Mouse (Mus musculus) megakaryocyte, embryonic 14.5 days (primary cell): ENCODE results near the gene Rps27l. TPM values are rescaled to one million over a fixed set of nuclear protein-coding genes. Genes with fewer than 3 reads are reported as not detected.

Source experiments
- H3K27me3 ChIP-seq: replicated peaks from 2 replicates; pipeline ENCODE3; 2012; ENCODE audit warnings: inconsistent platforms
- H3K36me3 ChIP-seq: replicated peaks from 2 replicates; pipeline ENCODE3; 2012; ENCODE audit warnings: low read length, inconsistent platforms, mixed read lengths
- H3K4me1 ChIP-seq: 2 replicates; pipeline ENCODE4 v1.6.1; 2012; ENCODE audit warnings: inconsistent platforms
- H3K4me3 ChIP-seq: replicated peaks from 2 replicates; pipeline ENCODE3; 2012; ENCODE audit warnings: moderate library complexity, mild to moderate bottlenecking, inconsistent platforms
- H3K9me3 ChIP-seq: 2 replicates; pipeline ENCODE4 v1.6.1; 2012; ENCODE audit warnings: inconsistent platforms
- FLI1 ChIP-seq: IDR thresholded peaks from 2 replicates; pipeline ENCODE4 v1.6.1; 2012; ENCODE audit warnings: low read length, inconsistent platforms, mixed read lengths
- GATA1 ChIP-seq: IDR thresholded peaks from 3 replicates; pipeline ENCODE4 v1.6.1; 2012; ENCODE audit warnings: mixed read lengths, low read length, inconsistent platforms, borderline replicate concordance
- polyA plus RNA-seq: library from polyadenylated mRNA; stranded (reverse); fragments of >175 nt; gene quantifications from 2 replicates; pipeline ENCODE4 v1.2.3, GENCODE M21; 2012; ENCODE audit warnings: low replicate concordance; ENCODE audit not compliant: insufficient read depth

Gene Rps27l
- polyA plus RNA-seq, 1 experiment: 219 TPM

DNA sequence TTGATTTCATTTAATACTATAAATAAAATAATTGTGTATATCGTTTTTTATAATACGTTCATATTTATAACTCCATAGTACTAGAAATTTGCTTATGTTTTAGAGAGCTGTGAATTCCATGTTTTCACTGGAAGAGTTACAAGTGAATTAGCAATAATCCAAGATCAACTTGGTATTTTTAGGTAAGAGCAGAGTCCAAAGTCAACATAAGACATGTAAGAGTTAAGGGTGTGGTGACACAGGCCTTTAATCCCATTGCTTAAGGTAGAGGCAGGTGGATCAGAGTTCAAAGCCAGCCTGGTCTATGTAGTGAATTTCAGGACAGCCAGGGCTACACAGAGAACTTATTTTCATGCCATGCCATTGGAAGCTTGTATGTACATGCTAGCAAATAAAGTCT lies 2.6 kb downstream of the Rps27l start:
- Histone ChIP-seq H3K4me1 (peaks cover 19% of the 10 kb centered on the region), H3K9me3 (no peaks in the 10 kb centered on the region), H3K4me3 (no peak overlapping the region), H3K27me3 (no peaks in the 10 kb centered on the region), H3K36me3 (peaks cover 24% of the 10 kb centered on the region)
- TF ChIP-seq FLI1 (no peak), GATA1 (no peak)

DNA sequence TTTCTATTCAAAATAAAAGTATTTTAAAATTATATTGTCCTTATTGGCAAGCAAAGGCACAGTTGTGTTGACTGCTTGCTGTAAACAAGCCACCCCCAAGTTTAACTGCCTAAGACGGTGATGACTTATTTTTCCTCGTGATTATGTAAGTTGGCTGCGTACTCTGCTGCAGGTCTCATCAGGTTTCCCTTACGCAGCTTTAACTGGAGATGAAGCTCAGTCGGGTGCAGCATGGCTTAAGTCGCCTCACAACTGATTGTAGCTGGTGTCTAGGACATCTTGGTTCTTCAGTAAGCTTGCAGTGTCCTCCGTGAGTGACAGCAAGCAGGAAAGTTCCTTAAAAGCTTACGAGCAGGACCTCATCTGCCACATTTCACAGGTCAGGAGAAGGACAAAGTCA lies 6.4 kb downstream of the Rps27l start:
- Histone ChIP-seq H3K27me3 (no peaks in the 10 kb centered on the region), H3K36me3 (peaks cover 38% of the 10 kb centered on the region), H3K4me1 (peaks cover 3% of the 10 kb centered on the region; the same call in 1 of the 2 replicates), H3K9me3 (no peaks in the 10 kb centered on the region), H3K4me3 (no peak overlapping the region)
- TF ChIP-seq GATA1 (no peak), FLI1 (no peak)

DNA sequence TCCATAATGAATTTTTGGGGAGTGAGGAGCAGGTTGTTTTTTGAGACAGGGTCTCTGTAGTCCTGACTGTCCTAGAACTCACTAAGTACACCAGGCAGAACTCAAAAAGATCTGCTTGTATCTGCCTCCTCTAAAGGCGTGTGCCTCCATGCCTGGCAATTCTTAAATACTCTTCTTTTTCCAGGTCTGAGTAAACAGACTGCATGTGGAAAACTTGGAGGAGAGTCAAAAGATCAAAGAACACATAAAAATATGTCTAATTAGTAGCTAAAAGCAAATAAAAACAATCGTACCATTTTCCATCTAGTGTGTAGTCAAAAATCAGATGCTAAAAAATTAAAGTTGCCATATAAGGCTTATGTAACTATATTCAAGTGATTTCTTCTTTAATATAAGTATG lies 7.0 kb downstream of the Rps27l start:
- H3K36me3 ChIP-seq: peaks cover 40% of the 10 kb centered on the region
- no peaks in the 10 kb centered on the region for H3K27me3 ChIP-seq
- no peak overlapping the region for H3K4me3 ChIP-seq
- no peaks in the 10 kb centered on the region for H3K9me3 ChIP-seq
- TF ChIP-seq GATA1 (no peak), FLI1 (no peak)
- peaks cover 3% of the 10 kb centered on the region; the same call in 1 of the 2 replicates for H3K4me1 ChIP-seq

DNA sequence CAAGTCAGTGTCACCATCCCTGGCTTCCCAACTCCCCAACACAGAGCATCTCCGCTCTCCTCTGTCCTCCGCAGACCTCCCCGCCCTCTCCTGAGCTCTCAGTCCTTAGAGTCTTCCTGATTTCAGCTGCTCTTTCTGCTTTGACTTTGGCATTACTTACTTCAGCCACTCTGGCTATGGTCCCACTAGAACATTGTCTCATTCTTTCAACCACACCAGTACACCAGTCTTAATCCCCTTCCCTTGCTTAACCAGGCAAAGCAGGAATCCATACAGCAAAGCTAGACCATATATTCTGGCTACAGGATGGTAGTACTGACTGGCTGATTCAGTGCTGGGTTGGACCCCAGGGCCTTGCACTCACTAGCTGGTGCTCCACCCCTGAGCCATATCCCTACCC lies 11.6 kb downstream of the Rps27l start:
- Histone ChIP-seq H3K4me1 (peaks cover 17% of the 10 kb centered on the region), H3K36me3 (peaks cover 33% of the 10 kb centered on the region)
- no peak for TF ChIP-seq FLI1
- TF ChIP-seq GATA1: no peak

DNA sequence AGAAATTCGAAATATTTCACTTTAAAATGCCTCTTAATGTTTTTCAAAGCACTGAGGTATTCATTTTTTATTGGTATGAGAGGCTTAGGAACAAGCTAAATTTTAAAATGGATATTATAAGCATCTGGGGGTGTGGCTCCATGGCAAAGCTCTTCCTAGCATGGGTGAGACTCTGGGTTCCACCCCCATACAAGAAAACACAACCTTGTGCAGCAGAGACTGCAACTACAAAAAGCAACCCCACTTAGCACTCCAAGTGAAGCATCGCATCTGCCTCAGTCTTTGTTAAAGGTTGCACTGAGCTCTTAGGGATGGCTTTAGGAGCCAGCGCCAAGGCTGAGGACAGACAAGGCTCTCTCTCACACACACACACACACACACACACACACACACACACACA lies 15.6 kb downstream of the Rps27l start:
- no peak for TF ChIP-seq GATA1
- TF ChIP-seq FLI1: no peak
- H3K4me3 ChIP-seq: no peak overlapping the region

More for the DNA sequence above, 11.6 kb downstream of the Rps27l start:
- H3K4me3 ChIP-seq: no peak overlapping the region
- H3K9me3 ChIP-seq: no peaks in the 10 kb centered on the region
- H3K27me3 ChIP-seq: no peaks in the 10 kb centered on the region

DNA sequence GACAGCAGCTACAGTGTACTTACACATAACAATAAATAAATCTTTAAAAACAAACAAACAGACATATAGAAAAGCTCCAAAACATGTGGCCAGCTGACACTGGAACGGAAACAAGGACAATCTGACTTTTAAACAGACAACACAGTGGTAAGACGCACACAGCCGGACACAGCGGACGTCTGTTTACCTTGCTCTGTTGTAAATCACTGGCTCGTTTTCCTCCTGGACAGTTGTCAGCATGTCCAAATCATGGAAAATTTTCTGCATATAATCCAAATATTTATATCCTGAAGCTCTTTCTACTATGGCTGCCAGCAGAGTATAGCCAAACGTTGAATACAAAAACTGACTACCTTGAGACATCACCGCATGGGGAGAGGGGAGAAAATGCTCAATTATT lies 21.6 kb downstream of the Rps27l start:
- Histone ChIP-seq H3K4me3 (no peak overlapping the region), H3K4me1 (peaks cover 5% of the 10 kb centered on the region; the same call in 1 of the 2 replicates), H3K27me3 (no peaks in the 10 kb centered on the region), H3K36me3 (peaks cover 67% of the 10 kb centered on the region), H3K9me3 (no peaks in the 10 kb centered on the region)
- TF ChIP-seq FLI1 (no peak), GATA1 (no peak)

More for the DNA sequence above, 15.6 kb downstream of the Rps27l start:
- Histone ChIP-seq H3K9me3 (no peaks in the 10 kb centered on the region), H3K4me1 (peaks cover 19% of the 10 kb centered on the region), H3K27me3 (no peaks in the 10 kb centered on the region), H3K36me3 (peaks cover 41% of the 10 kb centered on the region)

DNA sequence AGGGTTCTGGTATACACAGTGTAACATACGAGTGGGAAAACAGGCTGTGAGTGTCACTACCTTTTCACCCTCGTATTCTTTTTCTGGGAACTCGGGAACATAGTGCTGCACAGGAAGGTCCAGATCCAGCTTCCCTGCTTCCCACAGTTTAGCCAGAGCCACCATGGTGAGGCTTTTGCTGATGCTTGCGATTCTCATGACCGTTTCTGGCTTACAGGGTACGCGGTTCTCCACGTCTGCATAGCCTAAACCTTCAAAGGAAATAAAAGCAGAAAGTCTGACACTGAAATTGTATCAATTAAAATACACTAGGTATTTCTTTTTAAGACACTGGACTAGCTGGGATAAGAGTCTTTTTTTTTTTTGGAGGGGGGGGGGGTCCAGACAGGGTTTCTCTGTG lies 25.2 kb downstream of the Rps27l start:
- TF ChIP-seq FLI1 (no peak), GATA1 (no peak)
- peaks cover 60% of the 10 kb centered on the region for H3K36me3 ChIP-seq
- no peak overlapping the region for H3K4me3 ChIP-seq
- H3K27me3 ChIP-seq: no peaks in the 10 kb centered on the region
- peaks cover 16% of the 10 kb centered on the region for H3K4me1 ChIP-seq
- H3K9me3 ChIP-seq: no peaks in the 10 kb centered on the region

DNA sequence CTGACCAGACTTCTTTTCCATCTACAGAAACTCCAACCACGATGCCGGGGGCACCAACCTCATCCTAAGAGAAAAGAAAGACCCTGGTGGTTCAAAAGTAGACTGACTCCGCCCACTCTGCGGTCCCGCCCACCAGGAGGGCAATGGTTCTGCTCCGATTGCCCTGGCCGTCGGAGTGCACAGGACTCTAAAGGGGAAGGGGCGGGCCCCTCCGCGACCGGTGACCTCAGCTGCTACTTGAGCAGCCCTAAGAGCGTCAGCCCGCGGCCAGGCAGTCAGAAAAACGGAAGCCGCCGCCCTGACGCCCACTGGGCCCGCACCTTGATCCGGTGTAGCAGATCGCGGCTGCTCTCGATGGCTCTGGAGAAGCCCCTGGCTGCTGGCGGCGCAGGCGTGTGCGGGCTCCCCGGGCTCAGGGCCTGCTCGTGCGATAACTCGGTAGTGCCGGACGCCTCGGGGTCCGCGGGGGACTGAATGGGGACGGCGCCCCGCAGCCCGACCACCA lies 28.9 kb downstream of the Rps27l start:
- TF ChIP-seq GATA1 (no peak), FLI1 (no peak)
- peak overlapping the region; percentile 95 for H3K4me3 ChIP-seq
- H3K9me3 ChIP-seq: no peaks in the 10 kb centered on the region
- H3K27me3 ChIP-seq: no peaks in the 10 kb centered on the region
- H3K4me1 ChIP-seq: peaks cover 43% of the 10 kb centered on the region
- peaks cover 34% of the 10 kb centered on the region for H3K36me3 ChIP-seq

DNA sequence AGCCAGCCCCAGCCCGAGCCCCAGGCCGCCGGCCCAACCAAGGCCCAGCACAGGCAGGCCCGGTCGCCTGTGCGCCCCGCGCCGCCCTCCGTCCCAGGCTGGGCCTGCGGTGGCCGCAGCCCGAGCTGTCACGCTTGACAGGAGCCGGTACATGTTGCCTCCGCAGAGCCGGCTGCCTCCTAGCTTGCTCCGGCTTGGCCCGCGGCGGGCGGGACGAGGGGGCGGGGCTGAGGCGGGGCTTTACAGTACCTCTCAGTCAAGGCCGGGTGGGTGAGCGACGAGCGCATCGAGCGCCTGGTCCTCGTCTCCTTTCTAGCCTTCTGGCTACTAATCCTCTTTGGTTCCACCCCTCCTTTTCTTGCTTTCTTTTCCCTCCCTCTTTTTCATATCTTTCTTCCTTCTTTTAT lies 29.4 kb downstream of the Rps27l start, which contains the start of gene Lactb:
Gene Lactb (minus strand): TSS at position 246 of the 407 bp plus-strand sequence.
- Histone ChIP-seq H3K4me3 (peak within 1 kb of the TSS; percentile 95), H3K36me3 (peaks cover 29% of the 10 kb centered on the region), H3K4me1 (peaks cover 47% of the 10 kb centered on the region), H3K27me3 (no peaks in the 10 kb centered on the region), H3K9me3 (no peaks in the 10 kb centered on the region)
- TF ChIP-seq FLI1 (no peak), GATA1 (no peak)

DNA sequence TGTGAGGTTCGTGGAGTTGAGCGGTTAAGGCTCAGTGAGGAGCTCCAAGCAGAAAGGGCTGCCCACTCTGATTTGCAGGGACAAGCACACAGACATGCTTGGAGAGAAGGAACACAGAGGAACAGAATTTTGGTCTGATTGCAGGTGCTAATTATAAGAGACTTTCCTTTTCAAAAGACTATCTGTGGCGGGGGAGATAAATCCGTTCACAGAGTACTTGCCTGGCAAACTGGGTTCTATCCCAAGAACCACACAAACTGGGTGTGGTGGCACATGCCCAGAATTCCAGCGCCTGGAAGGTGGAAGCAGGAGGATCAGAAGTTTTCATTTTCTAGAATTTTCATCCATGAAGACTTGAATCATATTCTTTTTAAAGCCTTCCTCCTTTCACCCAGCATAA lies 31.2 kb downstream of the Rps27l start:
- Histone ChIP-seq H3K4me1 (peaks cover 52% of the 10 kb centered on the region), H3K27me3 (no peaks in the 10 kb centered on the region), H3K36me3 (peaks cover 12% of the 10 kb centered on the region), H3K4me3 (no peak overlapping the region), H3K9me3 (no peaks in the 10 kb centered on the region)
- TF ChIP-seq FLI1 (no peak), GATA1 (no peak)
